In the genomic region with DNA sequence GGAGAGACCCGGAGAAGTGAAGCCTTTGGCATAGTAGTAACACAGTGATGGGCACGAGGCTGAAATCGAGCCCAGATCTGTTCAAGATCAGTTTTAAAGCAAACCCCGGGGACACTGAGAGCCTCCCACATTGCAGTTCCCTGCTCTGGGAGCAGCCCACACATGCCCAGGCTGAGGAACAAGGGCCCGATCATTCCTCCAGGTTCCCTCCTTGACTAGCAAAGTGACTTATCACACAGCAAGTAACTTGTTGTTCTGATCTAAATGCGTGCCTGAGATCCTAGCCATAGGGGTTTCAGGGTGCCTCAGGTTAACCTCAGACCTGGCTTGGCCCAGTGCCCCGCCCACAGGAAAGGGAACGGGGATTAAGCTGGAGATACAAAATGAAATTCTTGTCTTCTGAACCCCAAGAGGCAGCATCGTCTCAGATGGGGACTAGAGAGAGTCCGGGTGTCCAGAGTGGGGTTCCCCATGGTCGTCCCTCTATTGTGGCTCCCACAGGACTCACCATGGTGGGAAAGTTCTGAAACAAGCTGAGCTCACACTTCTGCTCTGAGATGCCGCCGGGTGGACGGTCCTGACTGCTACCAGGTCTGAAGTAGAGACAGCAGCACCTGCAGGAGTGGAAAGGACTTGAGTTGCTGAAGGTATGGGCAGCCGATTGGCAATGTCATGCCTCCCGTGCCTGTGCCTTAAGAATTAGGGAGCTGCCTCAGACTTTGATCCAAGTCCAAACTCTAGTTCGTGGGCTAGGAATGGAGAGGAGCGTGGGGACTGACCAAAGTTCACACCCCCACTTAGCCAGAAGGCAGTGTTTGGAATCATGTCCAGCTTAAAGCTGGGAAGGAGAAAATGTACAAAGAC, we compare ENCODE assay signal across 8 mouse cellular contexts. TPM values are rescaled to one million over a fixed set of nuclear protein-coding genes. Genes with fewer than 3 reads are reported as not detected.
DNase-seq lines count a peak whose midpoint lies in the region; ATAC-seq and TF ChIP-seq lines count a peak whose summit lies in the region.

No protein-coding gene starts in this region.

- peaks cover 7% of the 10 kb centered on the region for H3K36me3 ChIP-seq in spleen, adult 2 months (ENCODE audit: control insufficient read depth, insufficient read depth, low read length)
- peaks cover 14% of the 10 kb centered on the region for H3K36me3 ChIP-seq in kidney, postnatal 0 days (ENCODE audit: insufficient read depth, low read length)
- H3K36me3 ChIP-seq in neural tube, embryonic 14.5 days (ENCODE audit: control insufficient read depth, insufficient read depth, low read length) = peaks cover 13% of the 10 kb centered on the region

- peaks cover 5% of the 10 kb centered on the region; the same call in 1 of the 2 replicates for H3K4me1 ChIP-seq in spleen, adult 2 months (ENCODE audit: control insufficient read depth, insufficient read depth, insufficient read length)
- peaks cover 12% of the 10 kb centered on the region for H3K4me1 ChIP-seq in kidney, postnatal 0 days (replicated peaks; ENCODE audit: insufficient read depth, low read length)
- peaks cover 29% of the 10 kb centered on the region for H3K4me1 ChIP-seq in neural tube, embryonic 14.5 days (ENCODE audit: control insufficient read depth, insufficient read depth, low read length)

- H3K4me2 ChIP-seq in kidney, postnatal 0 days (ENCODE audit: low read length) = peak overlapping the region; percentile 59
- no peak overlapping the region for H3K4me2 ChIP-seq in neural tube, embryonic 14.5 days (ENCODE audit: low read depth, low read length)

- 0 out of 2 replicates have a peak overlapping the region, but pooled peaks have one; percentile 58 for H3K27ac ChIP-seq in spleen, adult 2 months (ENCODE audit: insufficient read depth, low read length)
- H3K27ac ChIP-seq in kidney, postnatal 0 days = peak overlapping the region; percentile 91
- no peak overlapping the region for H3K27ac ChIP-seq in neural tube, embryonic 14.5 days (ENCODE audit: low read depth, low read length)

- TF ChIP-seq CTCF in spleen, adult 2 months (IDR thresholded peaks at IDR 0.05; ENCODE audit: extremely low read depth, insufficient read depth, insufficient read length, insufficient replicate concordance) = no peak
- no peak for TF ChIP-seq CTCF in kidney, postnatal 0 days (IDR thresholded peaks at IDR 0.05; ENCODE audit: low read depth)

- H3K4me3 ChIP-seq in spleen, adult 2 months (ENCODE audit: extremely low read depth, insufficient read depth, insufficient read length) = no peak overlapping the region
- peak overlapping the region; percentile 4; the same call in 1 of the 2 replicates for H3K4me3 ChIP-seq in kidney, postnatal 0 days (replicated peaks; ENCODE audit: low read depth, low read length)
- no peak overlapping the region for H3K4me3 ChIP-seq in neural tube, embryonic 14.5 days (ENCODE audit: low read depth, low read length)

- H3K9me3 ChIP-seq in kidney, postnatal 0 days (replicated peaks; ENCODE audit: low read length) = no peaks in the 10 kb centered on the region
- no peaks in the 10 kb centered on the region for H3K9me3 ChIP-seq in neural tube, embryonic 14.5 days (ENCODE audit: control insufficient read depth, low read length)

- no peak for TF ChIP-seq POLR2A in spleen, adult 2 months (IDR thresholded peaks at IDR 0.05; ENCODE audit: low read depth, low read length)

- WGBS in spleen, adult 2 months = 80% methylated on average over 18 of the region's 18 CpGs
- 69% methylated on average over 18 of the region's 18 CpGs for WGBS in kidney, postnatal 0 days
- WGBS in neural tube, embryonic 14.5 days = 90% methylated on average over 18 of the region's 18 CpGs

- ATAC-seq in kidney, postnatal 0 days (replicated peaks; ENCODE audit: low FRiP score, low read depth) = peak; percentile 7; the same call in 1 of the 2 replicates
- no peak for ATAC-seq in neural tube, embryonic 14.5 days (ENCODE audit: low read depth)

- peak; percentile 22 to 46 for DNase-seq in adrenal gland, adult (ENCODE audit: inconsistent age in 2 of 2, low spot score in 1 of 2)
- DNase-seq in adrenal gland, postnatal 4 days (ENCODE audit: low spot score in 2 of 2) = no peak
- DNase-seq in spleen, adult 2 months (ENCODE audit: low read depth in 1 of 2, low spot score in 2 of 2) = no peak
- DNase-seq in spleen, postnatal 36 days (ENCODE audit: low spot score in 2 of 2) = no peak
- peak; percentile 17 for DNase-seq in kidney, postnatal 0 days (ENCODE audit: low spot score)
- DNase-seq in frontal cortex, postnatal 10 days (ENCODE audit: low spot score in 2 of 2) = no peak
- DNase-seq in lung, postnatal 4 days = no peak

- H3K9ac ChIP-seq in kidney, postnatal 0 days (ENCODE audit: low read depth, low read length) = peak overlapping the region; percentile 44; the same call in 1 of the 2 replicates
- peak overlapping the region; percentile 66; the same call in 1 of the 2 replicates for H3K9ac ChIP-seq in neural tube, embryonic 14.5 days (replicated peaks; ENCODE audit: low read depth, low read length)

- H3K27me3 ChIP-seq in spleen, adult 2 months (ENCODE audit: control insufficient read depth, insufficient read depth, low read length) = no peaks in the 10 kb centered on the region
- H3K27me3 ChIP-seq in kidney, postnatal 0 days (ENCODE audit: insufficient read depth, low read length) = no peaks in the 10 kb centered on the region
- H3K27me3 ChIP-seq in neural tube, embryonic 14.5 days (ENCODE audit: control insufficient read depth, insufficient read depth, low read length) = no peaks in the 10 kb centered on the region

RNA-seq across cellular contexts. Expression of gene Ddb1, which starts 1.2 kb away (rescaled TPM):
- total RNA-seq in adrenal gland, postnatal 4 days (2021) = 100 to 1,000 TPM; 353 to 388 TPM
- 53.3 and 59.0 TPM in 2 replicates for polyA plus RNA-seq in spleen, adult 2 months (2012; rRNA removed)
- 205 and 225 TPM in 2 replicates for polyA plus RNA-seq in kidney, postnatal 0 days (2015; fragmentation: Nextera tagmentation; extraction: Ambion mirVana)
- polyA plus RNA-seq in neural tube, embryonic 14.5 days (2014; fragmentation: Nextera tagmentation; extraction: Ambion mirVana) = 176 and 245 TPM in 2 replicates

RNA-seq across cellular contexts. Expression of gene Tkfc, which starts 1.6 kb away (rescaled TPM):
- 10 to 100 TPM; 41.2 to 62.6 TPM for total RNA-seq in adrenal gland, postnatal 4 days (2021)
- polyA plus RNA-seq in spleen, adult 2 months (2012; rRNA removed) = 4.6 and 5.4 TPM in 2 replicates
- polyA plus RNA-seq in kidney, postnatal 0 days (2015; fragmentation: Nextera tagmentation; extraction: Ambion mirVana) = 42.2 and 54.4 TPM in 2 replicates
- polyA plus RNA-seq in neural tube, embryonic 14.5 days (2014; fragmentation: Nextera tagmentation; extraction: Ambion mirVana) = 29.4 and 30.5 TPM in 2 replicates

RNA-seq across cellular contexts. Expression of gene Tmem138, which starts 26.7 kb away (rescaled TPM):
- total RNA-seq in adrenal gland, postnatal 4 days (2021) = 10 to 100 TPM; 16.2 to 16.8 TPM
- polyA plus RNA-seq in spleen, adult 2 months (2012; rRNA removed) = 7.3 and 8.6 TPM in 2 replicates
- 35.0 and 37.4 TPM in 2 replicates for polyA plus RNA-seq in kidney, postnatal 0 days (2015; fragmentation: Nextera tagmentation; extraction: Ambion mirVana)
- 34.9 and 40.8 TPM in 2 replicates for polyA plus RNA-seq in neural tube, embryonic 14.5 days (2014; fragmentation: Nextera tagmentation; extraction: Ambion mirVana)

RNA-seq across cellular contexts. Expression of gene Cyb561a3, which starts 26.9 kb away (rescaled TPM):
- 10 to 100 TPM; 14.7 to 17.3 TPM for total RNA-seq in adrenal gland, postnatal 4 days (2021)
- 214 and 230 TPM in 2 replicates for polyA plus RNA-seq in spleen, adult 2 months (2012; rRNA removed)
- 17.2 and 18.6 TPM in 2 replicates for polyA plus RNA-seq in kidney, postnatal 0 days (2015; fragmentation: Nextera tagmentation; extraction: Ambion mirVana)
- 22.3 and 22.9 TPM in 2 replicates for polyA plus RNA-seq in neural tube, embryonic 14.5 days (2014; fragmentation: Nextera tagmentation; extraction: Ambion mirVana)

RNA-seq across cellular contexts. Expression of gene Vwce, which starts 30.1 kb away (rescaled TPM):
- 1 to 10 TPM; 2.2 to 4.9 TPM for total RNA-seq in adrenal gland, postnatal 4 days (2021)
- 0.07 and 0.21 TPM in 2 replicates for polyA plus RNA-seq in spleen, adult 2 months (2012; rRNA removed)
- 2.7 and 3.0 TPM in 2 replicates for polyA plus RNA-seq in kidney, postnatal 0 days (2015; fragmentation: Nextera tagmentation; extraction: Ambion mirVana)
- 1.2 and 1.7 TPM in 2 replicates for polyA plus RNA-seq in neural tube, embryonic 14.5 days (2014; fragmentation: Nextera tagmentation; extraction: Ambion mirVana)

Comparison
In these comparisons a context has a peak if more than half of its experiments do, and no peak if none do; other contexts are left out.
1. DNase-seq: peak in adrenal gland, adult (2 of 2) and kidney, postnatal 0 days (single experiment); none in adrenal gland, postnatal 4 days (0 of 2), spleen, adult 2 months (0 of 2), spleen, postnatal 36 days (0 of 2), frontal cortex, postnatal 10 days (0 of 2) and lung, postnatal 4 days (0 of 2).